Mouse (Mus musculus): ENCODE measurements around the gene Hccs.
"Not testable (repeated sequence)": the region's sequence is repeated elsewhere in the genome, so short reads cannot be mapped to it uniquely, and the experiment has no call there.

Gene Hccs

GRCm38 (mm10) chrX:169319945-169320667 is at the start of gene Hccs:
Hccs (minus strand) TSS chrX:169320372.
- peak; percentile 88 for DNase-seq (ENCODE audit: low spot score)

GRCm38 (mm10) chrX:169357146-169357772 is 37.1 kb upstream of the Hccs start:
- DNase-seq (ENCODE audit: low spot score): no peak

GRCm38 (mm10) chrX:169338213-169338612 is 18.0 kb upstream of the Hccs start:
- DNase-seq (ENCODE audit: low spot score): no peak

GRCm38 (mm10) chrX:169337559-169337958 is 17.4 kb upstream of the Hccs start:
- no peak for DNase-seq (ENCODE audit: low spot score)

GRCm38 (mm10) chrX:169332264-169332663 is 12.1 kb upstream of the Hccs start:
- DNase-seq (ENCODE audit: low spot score): peak; percentile 24

- no peak for DNase-seq (ENCODE audit: low spot score)
Measured at GRCm38 (mm10) chrX:169325929-169326595, 5.9 kb upstream of the Hccs start.

- DNase-seq (ENCODE audit: low spot score): not testable (repeated sequence)
Measured at GRCm38 (mm10) chrX:169320668-169321005, 465 bp upstream of the Hccs start.

- no peak for DNase-seq (ENCODE audit: low spot score)
Measured at GRCm38 (mm10) chrX:169319066-169319760, 959 bp downstream of the Hccs start.

GRCm38 (mm10) chrX:169308559-169308958 is 11.6 kb downstream of the Hccs start:
- no peak for DNase-seq (ENCODE audit: low spot score)

GRCm38 (mm10) chrX:169303945-169304344 is 16.2 kb downstream of the Hccs start:
- DNase-seq (ENCODE audit: low spot score): no peak

GRCm38 (mm10) chrX:169302271-169303045 is 17.7 kb downstream of the Hccs start:
- peak; percentile 13 for DNase-seq (ENCODE audit: low spot score)

- DNase-seq (ENCODE audit: low spot score): no peak
Measured at GRCm38 (mm10) chrX:169299579-169299978, 20.6 kb downstream of the Hccs start.

- DNase-seq (ENCODE audit: low spot score): no peak
Measured at GRCm38 (mm10) chrX:169263433-169264172, 56.6 kb downstream of the Hccs start.

- DNase-seq (ENCODE audit: low spot score): no peak
Measured at GRCm38 (mm10) chrX:169262212-169262611, 58.0 kb downstream of the Hccs start.

- DNase-seq (ENCODE audit: low spot score): no peak
Measured at GRCm38 (mm10) chrX:169261034-169261433, 59.1 kb downstream of the Hccs start.

GRCm38 (mm10) chrX:169256741-169257140 is 63.4 kb downstream of the Hccs start:
- DNase-seq (ENCODE audit: low spot score): no peak

- DNase-seq (ENCODE audit: low spot score): no peak
Measured at GRCm38 (mm10) chrX:169255915-169256314, 64.3 kb downstream of the Hccs start.

- no peak for DNase-seq (ENCODE audit: low spot score)
Measured at GRCm38 (mm10) chrX:169222357-169223062, 97.7 kb downstream of the Hccs start.

- no peak for DNase-seq (ENCODE audit: low spot score)
Measured at GRCm38 (mm10) chrX:169220064-169220463, 100.1 kb downstream of the Hccs start.

- DNase-seq (ENCODE audit: low spot score): no peak
Measured at GRCm38 (mm10) chrX:169210019-169210418, 110.2 kb downstream of the Hccs start.

Measured in ovary, postnatal 36 days (tissue).